Mouse (Mus musculus): ENCODE data around the gene Ripor3. TPM values are rescaled to one million over a fixed set of nuclear protein-coding genes. Genes with fewer than 3 reads are reported as not detected.
A peak's percentile ranks its signal among the peaks of the same experiment; 100 is the strongest.

The Ripor3 gene
- polyA plus RNA-seq, 1 experiment from 2014 or later, result 0.15 TPM

DNA sequence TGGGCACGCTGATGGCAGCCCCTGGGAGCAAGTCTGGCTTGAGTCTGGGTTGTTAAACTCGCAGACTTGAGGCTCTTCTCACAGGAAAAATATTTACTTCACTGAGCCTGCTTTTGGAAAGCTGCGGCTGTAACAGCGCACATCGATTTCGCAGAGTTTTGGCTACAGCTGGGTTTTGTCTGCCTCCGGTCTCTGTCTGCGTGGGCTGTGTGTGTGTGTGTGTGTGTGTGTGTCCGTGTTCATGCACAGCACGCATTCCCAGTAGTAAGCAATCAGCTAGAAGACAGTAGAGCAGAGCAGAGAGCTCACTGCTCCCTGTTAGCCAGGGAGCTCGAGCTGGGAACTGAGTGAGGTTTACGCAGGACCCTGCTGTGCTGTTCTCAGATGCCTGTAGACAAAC is 14.8 kb upstream of the Ripor3 start:
- no peak for ATAC-seq
- Histone ChIP-seq H3K9me3 (peaks cover 5% of the 10 kb centered on the region; the same call in 1 of the 2 replicates), H3K36me3 (no peaks in the 10 kb centered on the region), H3K27me3 (no peaks in the 10 kb centered on the region), H3K4me2 (replicated peaks) (no peak overlapping the region), H3K27ac (no peak overlapping the region), H3K4me1 (replicated peaks) (no peaks in the 10 kb centered on the region), H3K9ac (replicated peaks) (no peak overlapping the region), H3K4me3 (replicated peaks) (no peak overlapping the region)
- 71% methylated on average over 12 of the region's 12 CpGs for WGBS

DNA sequence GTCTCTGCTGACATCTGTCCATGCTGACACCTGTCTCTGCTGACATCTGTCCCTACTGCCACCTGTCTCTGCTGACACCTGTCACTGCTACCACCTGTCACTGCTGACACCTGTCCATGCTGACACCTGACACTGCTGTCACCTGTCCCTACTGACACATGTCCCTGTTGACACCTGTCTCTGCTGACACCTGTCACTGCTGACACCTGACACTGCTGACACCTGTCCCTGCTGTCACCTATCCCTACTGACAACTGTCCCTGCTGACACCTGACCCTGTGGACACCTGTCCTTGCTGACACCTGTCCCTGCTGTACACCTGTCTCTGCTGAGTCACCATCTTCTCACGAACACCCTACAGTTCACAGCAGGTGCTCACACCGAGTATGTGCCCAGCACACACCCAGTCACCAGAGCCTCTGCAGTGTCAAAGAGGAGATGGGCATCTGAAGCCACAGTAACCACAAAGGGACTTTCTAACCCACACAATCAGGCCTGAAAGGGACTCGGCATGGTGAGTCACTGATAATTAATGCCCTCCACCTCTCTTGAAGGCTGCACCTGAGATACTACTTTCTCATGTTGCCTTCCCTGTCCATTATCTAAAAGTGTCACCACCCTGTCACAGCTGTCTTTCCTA is 13.5 kb upstream of the Ripor3 start:
- Histone ChIP-seq H3K4me2 (replicated peaks) (no peak overlapping the region), H3K4me1 (replicated peaks) (no peaks in the 10 kb centered on the region), H3K9me3 (peaks cover 5% of the 10 kb centered on the region; the same call in 1 of the 2 replicates), H3K36me3 (no peaks in the 10 kb centered on the region), H3K9ac (replicated peaks) (no peak overlapping the region), H3K27me3 (no peaks in the 10 kb centered on the region), H3K4me3 (replicated peaks) (no peak overlapping the region), H3K27ac (no peak overlapping the region)
- WGBS, result 81% methylated on average over 3 of the region's 3 CpGs
- no peak for ATAC-seq

DNA sequence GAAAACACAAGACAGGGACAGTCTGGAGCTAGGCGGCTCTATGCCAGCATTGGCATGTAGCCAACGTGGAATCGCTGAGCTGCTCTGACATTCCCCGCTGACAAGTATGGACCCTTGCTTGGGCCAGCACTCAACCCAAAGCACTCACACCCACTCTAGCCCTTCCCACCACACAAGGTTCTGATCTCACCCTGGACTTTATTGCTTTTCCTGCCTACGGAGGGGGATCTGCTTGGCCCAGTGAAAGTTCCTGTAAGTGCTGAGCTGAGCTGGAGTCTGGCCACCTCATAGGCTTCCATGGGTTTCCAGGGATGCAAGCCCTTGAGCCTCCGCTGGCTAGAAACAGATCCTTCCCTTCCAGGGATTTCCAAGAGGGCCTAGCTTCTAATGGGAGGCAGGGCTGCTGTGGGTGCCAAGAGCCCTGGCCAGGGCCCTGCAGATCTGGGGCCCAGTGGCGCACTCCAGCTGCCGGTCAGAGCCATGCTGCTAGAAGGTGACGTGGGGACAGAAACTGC is 8.8 kb upstream of the Ripor3 start:
- Histone ChIP-seq H3K27me3 (no peaks in the 10 kb centered on the region), H3K9ac (replicated peaks) (no peak overlapping the region), H3K4me2 (replicated peaks) (no peak overlapping the region), H3K27ac (no peak overlapping the region), H3K4me1 (replicated peaks) (0 out of 2 replicates have a peak, but pooled peaks cover 4% of the 10 kb centered on the region), H3K36me3 (no peaks in the 10 kb centered on the region), H3K4me3 (replicated peaks) (no peak overlapping the region), H3K9me3 (no peaks in the 10 kb centered on the region)
- no peak for ATAC-seq
- 80% methylated on average over 9 of the region's 9 CpGs for WGBS

DNA sequence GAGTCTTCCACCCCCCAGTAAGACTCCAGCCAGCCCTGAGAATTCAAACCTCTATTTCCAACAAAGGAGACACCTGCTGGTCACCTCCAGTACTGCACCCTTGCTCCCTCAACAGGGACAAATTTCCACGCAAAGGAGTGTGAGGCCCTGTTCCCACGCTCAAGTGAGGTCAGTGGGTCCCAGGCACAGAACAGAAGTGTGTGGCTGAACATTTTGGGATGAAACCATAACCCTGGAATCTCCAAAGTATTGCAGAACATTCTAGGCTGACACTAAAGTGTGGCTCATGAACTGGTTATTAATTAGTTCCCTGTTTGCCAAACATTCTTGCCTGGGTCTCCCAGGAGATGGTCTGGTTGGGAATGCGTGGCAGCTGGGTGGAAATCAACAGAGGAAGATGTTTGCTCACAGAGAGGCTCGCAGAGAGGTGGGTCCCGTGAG is 6.6 kb upstream of the Ripor3 start:
- Histone ChIP-seq H3K36me3 (no peaks in the 10 kb centered on the region), H3K4me1 (replicated peaks) (0 out of 2 replicates have a peak, but pooled peaks cover 4% of the 10 kb centered on the region), H3K27ac (no peak overlapping the region), H3K4me2 (replicated peaks) (no peak overlapping the region), H3K27me3 (no peaks in the 10 kb centered on the region), H3K9me3 (no peaks in the 10 kb centered on the region), H3K4me3 (replicated peaks) (no peak overlapping the region), H3K9ac (replicated peaks) (no peak overlapping the region)
- 14% methylated on average over 5 of the region's 5 CpGs for WGBS
- 0 out of 2 replicates have a peak, but pooled peaks have one; percentile 20 for ATAC-seq

DNA sequence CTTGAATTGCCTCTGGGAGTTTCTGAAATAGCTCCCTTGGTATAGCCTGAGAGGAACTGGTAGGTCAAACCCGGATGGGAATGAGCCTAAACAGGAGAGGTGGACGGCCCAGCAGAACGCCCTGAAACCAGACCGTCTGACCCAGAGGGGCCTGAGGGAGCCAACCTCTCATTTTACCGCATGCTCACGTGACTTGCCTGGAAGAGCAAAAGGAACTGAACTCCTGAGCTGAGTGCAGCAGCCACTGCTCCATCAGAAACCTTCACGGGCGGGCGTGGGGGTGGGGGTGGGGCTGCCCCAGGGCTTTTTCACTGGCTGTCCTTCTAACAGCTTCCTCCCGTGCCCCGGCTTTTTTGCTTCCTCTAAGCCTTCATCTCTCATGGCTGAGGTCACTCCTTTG is 475 bp upstream of the Ripor3 start:
- no peaks in the 10 kb centered on the region for H3K27me3 ChIP-seq
- no peaks in the 10 kb centered on the region for H3K36me3 ChIP-seq
- WGBS, result 51% methylated on average over 11 of the region's 11 CpGs
- no peak overlapping the region for H3K4me3 ChIP-seq (replicated peaks)
- H3K9me3 ChIP-seq, result no peaks in the 10 kb centered on the region
- H3K4me2 ChIP-seq (replicated peaks), result no peak overlapping the region
- no peak for ATAC-seq
- peaks cover 18% of the 10 kb centered on the region for H3K4me1 ChIP-seq (replicated peaks)
- H3K27ac ChIP-seq, result no peak overlapping the region
- no peak overlapping the region for H3K9ac ChIP-seq (replicated peaks)

DNA sequence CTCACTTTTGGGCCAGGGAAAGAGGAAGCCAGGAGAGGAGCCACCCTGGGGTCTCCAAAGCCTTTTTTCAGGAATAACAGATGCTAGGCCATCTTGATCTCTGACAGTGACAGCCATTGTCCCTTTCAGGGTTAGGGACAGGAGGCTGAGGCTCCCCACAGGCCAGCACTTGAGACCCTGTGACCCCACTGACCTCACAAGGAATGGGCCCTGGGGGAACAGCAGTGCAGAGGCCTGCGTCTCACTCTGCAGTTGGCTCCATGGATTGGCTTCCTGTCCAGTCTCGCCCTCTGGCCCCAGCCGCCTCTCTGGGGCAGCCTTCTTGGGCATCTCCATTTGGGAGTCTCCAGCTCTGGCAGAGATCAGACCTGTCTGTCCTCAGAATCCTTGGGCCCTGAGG is 2.3 kb downstream of the Ripor3 start:
- Histone ChIP-seq H3K27me3 (no peaks in the 10 kb centered on the region), H3K9ac (replicated peaks) (no peak overlapping the region), H3K27ac (no peak overlapping the region), H3K4me3 (replicated peaks) (no peak overlapping the region), H3K9me3 (no peaks in the 10 kb centered on the region), H3K4me1 (replicated peaks) (peaks cover 20% of the 10 kb centered on the region), H3K36me3 (no peaks in the 10 kb centered on the region), H3K4me2 (replicated peaks) (no peak overlapping the region)
- 57% methylated on average over 3 of the region's 3 CpGs for WGBS
- ATAC-seq, result no peak

DNA sequence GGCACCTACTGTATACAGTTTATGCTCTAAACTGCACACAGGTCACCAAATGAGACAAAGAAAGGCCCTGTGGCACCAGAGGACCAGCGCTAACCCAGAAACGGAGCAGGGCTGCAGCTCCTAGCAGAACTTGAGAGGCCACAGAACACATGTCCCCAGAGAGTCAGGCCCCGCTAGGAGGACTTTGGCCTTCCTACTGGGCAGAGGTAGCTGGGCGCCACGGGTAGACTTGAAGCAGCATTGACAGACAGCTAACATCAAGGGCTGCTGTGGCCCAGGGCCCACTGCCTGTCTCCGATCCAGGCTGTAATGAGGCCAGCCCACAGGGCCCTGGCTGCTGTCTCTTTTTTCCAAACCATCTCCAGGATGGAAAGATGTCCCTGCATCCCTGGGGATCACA is 3.9 kb downstream of the Ripor3 start:
- H3K4me1 ChIP-seq (replicated peaks), result peaks cover 27% of the 10 kb centered on the region
- no peaks in the 10 kb centered on the region for H3K27me3 ChIP-seq
- H3K27ac ChIP-seq, result no peak overlapping the region
- ATAC-seq, result no peak
- H3K9me3 ChIP-seq, result no peaks in the 10 kb centered on the region
- H3K9ac ChIP-seq (replicated peaks), result no peak overlapping the region
- no peak overlapping the region for H3K4me2 ChIP-seq (replicated peaks)
- H3K36me3 ChIP-seq, result no peaks in the 10 kb centered on the region
- H3K4me3 ChIP-seq (replicated peaks), result no peak overlapping the region
- 85% methylated on average over 6 of the region's 6 CpGs for WGBS

DNA sequence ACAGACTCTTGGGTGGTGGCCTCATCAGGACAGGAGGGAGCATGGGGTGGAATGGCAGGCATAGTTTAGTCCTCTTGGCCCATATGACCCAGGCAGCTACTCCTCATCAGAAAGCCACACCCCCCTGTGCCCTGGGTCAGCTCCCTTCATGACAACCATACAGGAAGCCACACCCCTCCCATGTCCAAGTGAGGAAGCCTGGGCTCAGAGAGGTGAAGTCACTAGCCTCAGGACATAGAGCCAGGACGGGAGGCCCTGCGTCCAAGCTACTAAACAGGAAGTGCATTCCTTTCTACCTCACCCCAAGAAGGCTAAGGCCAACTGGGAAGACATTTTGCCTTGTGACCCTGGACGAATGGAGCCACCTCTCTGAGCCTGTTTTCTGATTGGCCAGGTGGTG is 4.8 kb downstream of the Ripor3 start:
- no peak overlapping the region for H3K27ac ChIP-seq
- no peak overlapping the region for H3K9ac ChIP-seq (replicated peaks)
- H3K27me3 ChIP-seq, result no peaks in the 10 kb centered on the region
- H3K36me3 ChIP-seq, result no peaks in the 10 kb centered on the region
- no peak for ATAC-seq
- H3K4me2 ChIP-seq (replicated peaks), result no peak overlapping the region
- WGBS, result 65% methylated on average over 3 of the region's 3 CpGs
- peaks cover 18% of the 10 kb centered on the region for H3K4me1 ChIP-seq (replicated peaks)
- peaks cover under 1% of the 10 kb centered on the region; the same call in 1 of the 2 replicates for H3K9me3 ChIP-seq
- H3K4me3 ChIP-seq (replicated peaks), result no peak overlapping the region

DNA sequence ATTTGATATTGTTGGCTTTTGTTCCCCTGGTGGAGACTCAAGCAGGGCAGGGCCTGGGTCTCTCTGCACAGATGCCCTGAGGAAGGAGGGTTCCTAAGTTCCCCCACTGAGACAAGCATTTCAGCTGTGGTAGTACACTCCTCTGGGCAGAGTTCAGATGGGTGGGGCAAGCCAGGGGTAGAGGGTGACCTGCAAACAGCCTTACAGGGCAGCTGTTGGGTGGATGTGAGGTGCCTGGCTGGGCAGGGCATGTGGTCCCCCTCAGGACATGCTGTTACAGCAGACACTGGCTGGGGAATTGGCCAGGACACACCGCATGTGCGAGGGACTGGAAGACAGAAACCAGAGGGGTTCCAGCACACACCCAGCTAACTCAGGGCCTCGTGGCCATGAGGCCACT is 5.4 kb downstream of the Ripor3 start:
- Histone ChIP-seq H3K27me3 (no peaks in the 10 kb centered on the region), H3K4me1 (replicated peaks) (peaks cover 12% of the 10 kb centered on the region), H3K36me3 (no peaks in the 10 kb centered on the region), H3K27ac (no peak overlapping the region), H3K9me3 (peaks cover 6% of the 10 kb centered on the region; the same call in 1 of the 2 replicates), H3K4me2 (replicated peaks) (no peak overlapping the region), H3K4me3 (replicated peaks) (no peak overlapping the region), H3K9ac (replicated peaks) (no peak overlapping the region)
- no peak for ATAC-seq
- WGBS, result 79% methylated on average over 3 of the region's 3 CpGs

DNA sequence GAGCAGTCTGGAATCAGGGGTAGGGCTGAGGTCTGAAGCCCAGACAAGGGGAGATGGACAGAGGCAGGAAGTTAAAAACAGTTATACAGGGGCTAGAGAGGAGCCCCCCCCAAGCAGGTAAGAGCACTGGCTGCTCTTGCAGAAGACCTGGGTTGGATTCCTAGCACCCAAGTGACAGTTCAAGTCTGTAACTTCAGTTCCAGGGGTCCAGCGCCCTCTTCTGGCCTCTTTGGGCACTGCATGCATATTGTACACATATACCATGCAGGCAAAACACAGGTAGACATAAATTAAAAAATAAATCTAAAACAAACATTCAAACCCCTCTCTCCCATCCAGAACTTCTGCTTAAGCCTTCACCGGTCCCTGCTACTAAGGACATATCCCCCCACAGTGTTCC is 6.0 kb downstream of the Ripor3 start:
- H3K36me3 ChIP-seq, result no peaks in the 10 kb centered on the region
- no peak overlapping the region for H3K4me2 ChIP-seq (replicated peaks)
- no peaks in the 10 kb centered on the region for H3K27me3 ChIP-seq
- H3K4me3 ChIP-seq (replicated peaks), result no peak overlapping the region
- WGBS, result 74% methylated on average over 2 of the region's 2 CpGs
- peaks cover 7% of the 10 kb centered on the region; the same call in 1 of the 2 replicates for H3K9me3 ChIP-seq
- no peak overlapping the region for H3K27ac ChIP-seq
- H3K9ac ChIP-seq (replicated peaks), result no peak overlapping the region
- 0 out of 2 replicates have a peak, but pooled peaks cover 9% of the 10 kb centered on the region for H3K4me1 ChIP-seq (replicated peaks)
- ATAC-seq, result no peak

DNA sequence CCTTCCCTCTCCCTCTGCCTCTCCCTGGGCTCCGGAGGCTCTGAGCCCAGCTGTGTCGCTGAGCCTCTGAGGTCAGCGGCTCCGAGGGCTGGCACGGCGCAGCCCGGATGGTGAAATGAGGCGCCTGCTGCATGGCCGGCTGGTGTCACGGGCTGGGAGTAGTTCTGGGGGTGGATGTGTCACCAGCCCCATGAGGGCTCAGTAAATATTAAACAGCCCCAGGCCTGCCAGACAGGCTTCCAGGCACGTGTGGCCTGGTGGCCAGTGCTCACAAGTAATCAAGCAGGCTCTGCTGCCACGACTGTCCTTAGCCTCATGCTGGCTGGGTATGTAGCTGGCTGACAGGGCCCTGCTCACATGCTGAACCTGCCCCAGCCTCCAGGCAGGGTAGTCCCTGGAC is 7.0 kb downstream of the Ripor3 start:
- 0 out of 2 replicates have a peak, but pooled peaks cover 9% of the 10 kb centered on the region for H3K4me1 ChIP-seq (replicated peaks)
- H3K9ac ChIP-seq (replicated peaks), result peak overlapping the region; percentile 39
- ATAC-seq, result peak; percentile 22; the same call in 1 of the 2 replicates
- H3K4me2 ChIP-seq (replicated peaks), result no peak overlapping the region
- no peaks in the 10 kb centered on the region for H3K27me3 ChIP-seq
- no peak overlapping the region for H3K27ac ChIP-seq
- H3K36me3 ChIP-seq, result no peaks in the 10 kb centered on the region
- WGBS, result 67% methylated on average over 12 of the region's 12 CpGs
- H3K9me3 ChIP-seq, result peaks cover 7% of the 10 kb centered on the region; the same call in 1 of the 2 replicates
- no peak overlapping the region for H3K4me3 ChIP-seq (replicated peaks)

DNA sequence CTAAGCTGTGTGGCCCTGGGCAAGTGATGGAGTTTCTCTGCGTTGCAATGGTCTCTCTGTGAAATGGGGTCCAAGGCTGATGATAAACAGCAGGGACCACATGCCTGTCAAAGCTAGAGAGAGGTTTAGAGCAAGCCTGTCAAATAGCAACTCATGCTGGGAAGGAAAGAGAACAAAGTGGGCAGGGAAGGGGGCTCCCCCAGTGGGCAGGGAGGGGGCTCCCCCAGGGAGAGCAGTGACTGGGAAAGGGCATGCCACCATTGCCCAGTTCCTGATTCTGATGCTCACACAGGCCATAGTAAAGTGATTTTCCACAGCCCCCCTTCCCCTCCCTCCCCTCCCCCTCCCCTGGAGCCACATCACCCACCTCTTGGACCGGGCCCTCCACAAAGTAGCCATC is 7.5 kb downstream of the Ripor3 start:
- no peak for ATAC-seq
- Histone ChIP-seq H3K9ac (replicated peaks) (no peak overlapping the region), H3K27ac (no peak overlapping the region), H3K36me3 (no peaks in the 10 kb centered on the region), H3K4me3 (replicated peaks) (no peak overlapping the region), H3K4me2 (replicated peaks) (no peak overlapping the region), H3K27me3 (no peaks in the 10 kb centered on the region), H3K4me1 (replicated peaks) (0 out of 2 replicates have a peak, but pooled peaks cover 9% of the 10 kb centered on the region), H3K9me3 (peaks cover 7% of the 10 kb centered on the region; the same call in 1 of the 2 replicates)
- 76% methylated on average over 2 of the region's 2 CpGs for WGBS
